Mouse (Mus musculus) spleen, adult 2 months (tissue): Measurements from ENCODE around the gene Gng11.

Experiments used
- CTCF ChIP-seq: fragments of 200-500 bp; IDR thresholded peaks from 2 replicates; pipeline ENCODE4 v1.5.1; 2011; ENCODE audit warnings: mild to moderate bottlenecking, inconsistent platforms; ENCODE audit not compliant: insufficient read depth, insufficient read length, insufficient replicate concordance; ENCODE audit errors: extremely low read depth
- POLR2A ChIP-seq: fragments of 200-500 bp; IDR thresholded peaks from 2 replicates; pipeline ENCODE4 v1.6.1; 2011; ENCODE audit warnings: low read depth, low read length, inconsistent platforms

DNA sequence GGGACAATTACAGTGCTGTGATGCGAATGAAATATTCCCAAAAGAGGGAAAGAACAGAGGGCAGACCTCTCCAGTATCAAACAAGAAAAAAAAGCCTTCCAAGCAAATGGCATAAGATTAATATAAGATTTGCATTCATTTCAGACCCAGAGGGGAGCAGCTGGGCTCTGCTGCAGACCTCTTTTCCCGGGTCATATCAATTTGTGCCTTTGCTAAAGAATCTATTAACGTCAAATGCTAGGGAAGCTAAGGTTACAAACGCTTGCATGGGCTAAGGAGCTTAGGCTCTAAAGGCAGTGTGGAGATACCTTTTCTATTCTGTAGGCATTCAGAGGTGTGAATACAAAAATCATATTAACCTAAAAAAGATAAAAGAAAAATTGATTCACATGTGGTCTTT, 48.7 kb upstream of the Gng11 start:
- TF ChIP-seq CTCF (no peak), POLR2A (no peak)
